Mouse (Mus musculus): ENCODE results near the gene Senp5. TPM values are rescaled to one million over a fixed set of nuclear protein-coding genes. Genes with fewer than 3 reads are reported as not detected.
A peak's percentile ranks its signal among the peaks of the same experiment; 100 is the strongest.

The Senp5 gene
- polyA plus RNA-seq, 1 experiment from 2014 or later: 41.3 TPM

DNA sequence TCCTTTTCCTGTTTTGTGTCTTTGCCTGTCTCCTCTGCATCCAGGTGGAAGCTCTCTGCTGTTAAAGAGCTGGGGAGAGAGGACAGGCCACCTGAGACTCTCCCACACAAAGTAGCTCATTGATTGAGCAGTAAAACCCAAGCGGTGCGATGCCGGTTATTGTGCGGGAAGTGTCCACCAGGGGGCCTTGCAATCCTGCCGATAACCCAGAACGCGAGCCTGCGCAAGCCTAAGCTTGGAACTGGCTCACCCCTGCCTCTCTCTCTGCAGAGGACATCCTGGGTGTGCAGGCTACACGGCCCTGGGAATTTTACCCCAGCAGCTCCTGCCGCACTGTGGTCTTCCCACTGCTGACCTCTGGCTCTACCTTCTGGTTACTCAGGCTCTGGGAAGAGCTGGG lies 59.1 kb downstream of the Senp5 start:
- DNase-seq (ENCODE audit: low read depth, low spot score) (no peak), ATAC-seq (no peak)
- POLR2A ChIA-PET: no interaction called here
- in situ Hi-C loops (cut with MboI; ENCODE audit: low pct_unique_long_range_greater_than_20kb): no loop called here
- CTCF ChIA-PET: interaction anchor here (0.8 to 1.8 kb wide), 6 partner anchors 11 to 85 kb away, joined by 3 to 11 read pairs (median 6); partner anchors contain the start of genes Pigz and Senp5
- H3K27me3 ChIP-seq: no peaks in the 10 kb centered on the region
- no peak for TF ChIP-seq CTCF (IDR thresholded peaks at IDR 0.05)

DNA sequence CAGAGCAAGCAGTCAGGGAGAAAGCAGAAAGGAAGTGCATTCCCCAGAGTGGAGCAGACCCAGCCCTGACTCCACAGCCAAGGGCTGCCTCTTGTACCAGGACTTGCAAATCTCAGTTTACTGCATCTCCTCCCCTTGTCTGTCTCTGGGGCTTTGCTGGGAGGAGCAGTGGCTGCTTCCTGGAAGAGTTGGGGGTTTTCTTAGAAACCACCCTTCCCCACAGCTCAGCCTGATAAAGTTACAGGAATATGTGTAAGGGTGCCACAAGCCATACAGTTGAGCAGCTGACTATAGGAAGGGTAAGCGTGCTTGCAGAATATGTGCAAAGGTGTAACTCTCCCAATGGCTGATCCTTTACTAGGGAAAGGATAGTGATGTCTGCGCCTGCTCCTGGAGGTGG lies 62.5 kb downstream of the Senp5 start:
- CTCF ChIA-PET: no interaction called here
- POLR2A ChIA-PET: no interaction called here
- TF ChIP-seq CTCF (IDR thresholded peaks at IDR 0.05): no peak
- ATAC-seq (no peak), DNase-seq (ENCODE audit: low read depth, low spot score) (no peak)
- in situ Hi-C loops (cut with MboI; ENCODE audit: low pct_unique_long_range_greater_than_20kb): no loop called here
- H3K27me3 ChIP-seq: no peaks in the 10 kb centered on the region

DNA sequence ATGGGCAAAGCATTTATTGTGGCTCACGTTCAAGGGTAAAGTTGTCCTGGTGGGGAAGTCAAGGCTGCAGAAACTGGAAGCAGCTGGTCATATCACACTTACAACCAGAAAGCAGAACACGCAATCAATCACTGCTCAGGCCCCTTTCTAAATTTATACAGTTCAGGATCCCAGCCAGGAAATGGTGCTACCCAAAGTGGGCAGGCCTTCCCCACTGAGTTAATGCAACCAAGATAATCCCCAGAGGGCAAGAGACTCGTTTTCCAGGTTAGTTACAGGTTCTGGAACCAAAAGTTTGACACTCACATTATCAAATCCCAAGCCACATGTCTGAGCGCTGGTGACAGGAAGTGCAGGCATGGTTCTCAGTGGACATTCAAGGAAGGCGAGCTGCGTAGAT lies 64.2 kb downstream of the Senp5 start:
- POLR2A ChIA-PET: no interaction called here
- CTCF ChIA-PET: no interaction called here
- H3K27me3 ChIP-seq: no peaks in the 10 kb centered on the region
- no peak for ATAC-seq
- in situ Hi-C loops (cut with MboI; ENCODE audit: low pct_unique_long_range_greater_than_20kb): no loop called here
- DNase-seq (ENCODE audit: low read depth, low spot score): no peak
- TF ChIP-seq CTCF (IDR thresholded peaks at IDR 0.05): no peak

DNA sequence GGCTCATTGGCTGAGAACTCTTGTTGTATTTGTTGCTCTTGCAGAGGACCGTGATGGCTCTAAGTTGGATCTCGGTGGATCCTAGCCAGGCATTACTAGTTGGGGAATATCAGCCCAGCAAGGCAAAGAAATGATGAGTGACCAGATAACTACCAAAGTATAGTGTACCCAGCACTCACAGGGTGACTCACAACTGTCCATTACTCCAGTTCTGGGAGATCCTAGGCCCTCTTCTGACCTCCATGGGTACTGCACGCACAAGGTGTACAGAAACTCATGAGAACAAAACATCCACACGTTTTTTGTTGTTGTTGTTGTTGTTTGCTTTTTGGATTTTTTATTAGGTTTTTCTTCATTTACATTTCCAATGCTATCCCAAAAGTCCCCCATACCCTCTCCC lies 66.5 kb downstream of the Senp5 start:
- POLR2A ChIA-PET: no interaction called here
- no peaks in the 10 kb centered on the region for H3K27me3 ChIP-seq
- CTCF ChIA-PET: no interaction called here
- DNase-seq (ENCODE audit: low read depth, low spot score) (no peak), ATAC-seq (no peak)
- in situ Hi-C loops (cut with MboI; ENCODE audit: low pct_unique_long_range_greater_than_20kb): no loop called here
- TF ChIP-seq CTCF (IDR thresholded peaks at IDR 0.05): no peak

DNA sequence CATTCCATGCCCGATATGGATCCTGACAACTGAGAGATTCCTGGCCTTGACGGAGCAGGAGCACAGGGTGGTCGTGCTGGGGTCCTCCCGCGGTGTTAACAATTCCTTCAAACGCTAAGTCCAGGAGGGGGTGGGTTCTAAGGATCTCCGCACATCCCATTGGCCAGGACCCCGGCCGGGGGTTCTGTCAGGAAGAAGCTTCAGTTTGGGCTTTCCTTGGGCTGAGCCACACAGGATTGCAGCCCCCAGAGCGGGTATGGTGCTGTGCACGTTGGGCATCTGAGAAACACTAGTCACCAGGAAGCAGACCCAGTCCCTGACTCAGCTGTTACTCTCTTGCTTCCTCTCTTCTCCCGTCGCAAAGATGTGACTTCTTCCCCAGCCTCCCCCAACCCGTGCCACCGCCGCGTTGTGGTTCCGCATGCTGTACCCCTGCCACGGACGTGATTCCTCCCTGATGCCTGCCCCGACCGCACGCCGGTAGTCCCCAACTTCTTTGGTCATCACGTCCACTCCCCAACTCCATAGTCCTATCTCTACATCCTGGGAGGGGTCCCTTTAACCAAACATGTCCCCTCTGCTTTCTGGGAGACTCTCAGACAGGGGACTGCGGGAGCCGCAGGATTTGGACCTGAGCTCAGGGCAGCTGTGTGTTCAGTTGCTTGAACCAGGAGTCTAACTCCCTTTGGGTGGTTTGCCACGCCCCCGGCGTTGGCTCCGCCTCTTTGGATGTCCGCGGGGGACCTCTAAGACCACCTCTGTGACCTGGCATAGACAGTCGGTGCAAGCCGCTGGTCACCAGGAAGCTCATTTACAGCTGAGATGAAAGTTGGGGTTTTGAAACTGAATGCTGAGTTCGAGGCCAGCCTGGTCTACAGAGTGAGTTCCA lies 67.8 kb downstream of the Senp5 start:
- ChIA-PET CTCF (no interaction called here), POLR2A (no interaction called here)
- no peak for TF ChIP-seq CTCF (IDR thresholded peaks at IDR 0.05)
- H3K27me3 ChIP-seq: no peaks in the 10 kb centered on the region
- DNase-seq (ENCODE audit: low read depth, low spot score) (no peak), ATAC-seq (no peak)
- in situ Hi-C loops (cut with MboI; ENCODE audit: low pct_unique_long_range_greater_than_20kb): no loop called here

GRCm38 (mm10) chr16:31934550-31935010 lies 68.5 kb downstream of the Senp5 start:
- POLR2A ChIA-PET: no interaction called here
- in situ Hi-C loops (cut with MboI; ENCODE audit: low pct_unique_long_range_greater_than_20kb): no loop called here
- DNase-seq (ENCODE audit: low read depth, low spot score) (no peak), ATAC-seq (no peak)
- no peaks in the 10 kb centered on the region for H3K27me3 ChIP-seq
- TF ChIP-seq CTCF (IDR thresholded peaks at IDR 0.05): no peak
- CTCF ChIA-PET: no interaction called here

GRCm38 (mm10) chr16:31933751-31934549 lies 69.1 kb downstream of the Senp5 start, which contains the start of gene Pigz:
Gene Pigz (plus strand): TSS chr16:31933851.
- no peak for TF ChIP-seq CTCF (IDR thresholded peaks at IDR 0.05)
- ATAC-seq (no peak), DNase-seq (ENCODE audit: low read depth, low spot score) (no peak)
- POLR2A ChIA-PET: no interaction called here
- CTCF ChIA-PET: interaction anchor here (2.5 kb wide), 1 partner anchor 10 kb away, joined by 11 read pairs; no protein-coding TSS in a partner anchor
- H3K27me3 ChIP-seq: no peaks in the 10 kb centered on the region
- in situ Hi-C loops (cut with MboI; ENCODE audit: low pct_unique_long_range_greater_than_20kb): no loop called here

DNA sequence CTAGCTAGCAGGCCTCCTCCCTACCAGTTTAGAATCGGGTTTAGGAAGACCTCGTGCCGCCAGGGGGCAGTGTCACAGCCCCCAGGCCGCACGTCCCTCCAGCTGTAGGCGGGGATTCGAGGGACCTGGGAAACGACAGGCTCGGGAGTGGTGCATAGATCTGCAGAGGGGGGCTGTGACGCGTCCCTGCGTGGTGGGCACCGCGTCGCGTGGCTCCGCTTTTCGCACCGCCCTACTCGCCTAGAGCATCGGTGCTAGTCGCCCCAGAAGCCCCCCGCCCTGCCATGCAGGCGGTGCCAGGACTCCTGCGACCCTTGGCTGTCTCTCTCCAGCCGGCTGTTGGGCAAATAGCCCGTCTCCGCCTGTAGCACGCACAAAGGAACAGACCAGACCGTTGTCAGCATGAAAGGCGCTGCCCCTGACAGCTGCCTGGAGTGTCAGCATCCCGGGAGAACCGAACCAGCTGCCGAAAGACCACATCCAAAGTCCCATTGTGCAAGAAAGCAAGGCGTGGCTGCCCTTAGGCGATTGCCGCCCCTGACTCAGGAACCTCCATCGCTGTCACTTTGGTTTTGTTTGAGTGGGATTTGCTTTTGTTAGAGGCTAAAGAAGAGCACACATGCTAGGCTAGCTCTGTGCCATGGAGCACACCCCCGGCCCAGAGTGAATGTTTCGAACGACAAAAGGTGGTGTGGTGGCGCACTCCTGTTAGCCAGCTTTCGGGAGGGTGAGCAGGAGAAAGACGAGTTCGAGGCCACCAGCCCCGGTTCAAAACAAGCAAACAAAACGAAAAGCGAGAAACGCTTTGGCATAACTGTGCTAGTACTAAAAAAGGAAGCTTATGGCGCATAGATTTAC lies 70.0 kb downstream of the Senp5 start:
- no peak for TF ChIP-seq CTCF (IDR thresholded peaks at IDR 0.05)
- H3K27me3 ChIP-seq: no peaks in the 10 kb centered on the region
- ATAC-seq (peak; percentile 77), DNase-seq (ENCODE audit: low read depth, low spot score) (no peak)
- POLR2A ChIA-PET: interaction anchor here (0.8 kb wide), 1 partner anchor 13 kb away, joined by 3 read pairs; no protein-coding TSS in a partner anchor
- in situ Hi-C loops (cut with MboI; ENCODE audit: low pct_unique_long_range_greater_than_20kb): no loop called here
- CTCF ChIA-PET: interaction anchor here (0.7 to 2.5 kb wide), 5 partner anchors 10 to 138 kb away, joined by 3 to 11 read pairs (median 3); no protein-coding TSS in a partner anchor

DNA sequence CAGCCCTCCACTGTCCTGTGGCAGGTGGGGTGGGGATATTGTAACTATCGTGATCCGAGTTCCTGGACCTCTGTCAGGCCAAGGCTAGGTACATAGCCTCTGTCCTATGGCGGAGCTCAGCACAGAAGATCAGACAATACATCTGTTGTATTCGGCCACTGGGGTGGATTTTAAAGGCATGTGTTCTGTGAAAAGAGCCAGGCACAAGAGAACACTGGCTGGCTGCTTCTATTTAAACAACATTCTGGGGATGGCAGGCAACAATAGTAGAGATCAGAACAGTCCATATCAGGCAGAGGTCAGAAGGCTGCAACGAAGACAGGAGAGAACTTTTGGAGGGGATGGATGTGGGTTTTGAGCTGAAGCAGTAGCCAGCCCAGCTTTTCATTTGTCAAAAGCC lies 70.8 kb downstream of the Senp5 start:
- ATAC-seq: no peak
- DNase-seq (ENCODE audit: low read depth, low spot score): no peak
- POLR2A ChIA-PET: interaction anchor here (0.8 kb wide), 1 partner anchor 12 kb away, joined by 3 read pairs; no protein-coding TSS in a partner anchor
- CTCF ChIA-PET: interaction anchor here (1.0 to 2.5 kb wide), 4 partner anchors 11 to 108 kb away, joined by 3 to 11 read pairs (median 4); no protein-coding TSS in a partner anchor
- no peak for TF ChIP-seq CTCF (IDR thresholded peaks at IDR 0.05)
- no peaks in the 10 kb centered on the region for H3K27me3 ChIP-seq
- in situ Hi-C loops (cut with MboI; ENCODE audit: low pct_unique_long_range_greater_than_20kb): no loop called here

DNA sequence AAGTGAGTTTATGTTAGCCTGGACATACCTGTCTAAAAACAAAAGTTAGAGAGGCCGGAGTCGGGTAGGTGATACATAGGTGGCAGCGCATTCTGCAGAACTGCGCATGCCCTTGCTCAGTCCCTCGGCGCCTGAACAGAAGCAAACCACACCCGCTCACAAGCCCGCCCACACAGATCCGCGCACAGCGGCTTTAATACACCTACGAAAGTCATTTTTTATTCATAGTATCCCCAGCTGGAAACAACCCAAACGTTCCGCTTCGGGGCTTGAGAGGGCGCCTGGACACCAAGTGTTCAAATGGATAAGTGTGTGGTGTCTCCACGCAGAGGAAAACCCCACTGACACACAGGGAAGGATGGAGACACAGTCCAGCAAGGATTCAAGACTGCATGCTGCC lies 71.8 kb downstream of the Senp5 start:
- no peaks in the 10 kb centered on the region for H3K27me3 ChIP-seq
- no peak for TF ChIP-seq CTCF (IDR thresholded peaks at IDR 0.05)
- in situ Hi-C loops (cut with MboI; ENCODE audit: low pct_unique_long_range_greater_than_20kb): no loop called here
- CTCF ChIA-PET: interaction anchor here (1.1 kb wide), 1 partner anchor 13 kb away, joined by 6 read pairs; no protein-coding TSS in a partner anchor
- ATAC-seq: no peak
- POLR2A ChIA-PET: no interaction called here
- DNase-seq (ENCODE audit: low read depth, low spot score): no peak
